Mouse (Mus musculus) liver, adult 2 months (tissue): ENCODE data around the gene Gm20388.

Experiments used
- CTCF ChIP-seq: fragments of 200-500 bp; IDR thresholded peaks from 2 replicates; pipeline ENCODE4 v1.5.1; 2011; ENCODE audit warnings: low read depth, low read length, control low read depth
- POLR2A ChIP-seq: fragments of 200-500 bp; IDR thresholded peaks from 2 replicates; pipeline ENCODE4 v1.6.1; 2011; ENCODE audit warnings: low read length, control low read depth; ENCODE audit not compliant: insufficient read depth; ENCODE audit errors: extremely low read depth

DNA sequence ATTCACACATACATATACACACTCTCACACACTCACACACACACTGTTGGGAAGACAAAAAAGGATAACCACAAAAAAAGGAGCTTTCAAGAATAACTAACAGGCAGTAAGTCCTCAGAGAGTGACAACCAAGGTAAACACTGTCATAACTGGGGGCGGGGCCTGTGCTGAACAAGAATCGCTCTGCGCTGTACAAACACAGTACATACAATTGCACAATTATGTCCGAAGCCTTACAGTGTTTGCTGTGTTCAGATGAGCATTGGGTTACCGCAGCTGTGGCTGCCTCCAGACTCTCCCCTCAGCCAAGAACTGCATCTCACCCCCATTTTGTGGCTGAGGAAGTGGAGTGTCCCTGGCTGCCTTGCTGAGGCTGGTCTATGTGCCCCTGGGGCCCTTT is 1510.4 kb downstream of the Gm20388 start:
- TF ChIP-seq CTCF: no peak
- no peak for TF ChIP-seq POLR2A
